Mouse (Mus musculus) ES-Bruce4 (cell line): ENCODE data around the gene Dclk1.

Source experiments
- CTCF ChIP-seq: IDR thresholded peaks from one replicate; pipeline ENCODE4 v1.8.1; 2011; ENCODE audit warnings: low read depth, low read length
- EP300 ChIP-seq: IDR thresholded peaks from 2 replicates; pipeline ENCODE4 v1.6.1; 2011; ENCODE audit warnings: low read depth, low read length; ENCODE audit not compliant: insufficient read depth
- POLR2A ChIP-seq: IDR thresholded peaks from one replicate; pipeline ENCODE4 v1.8.1; 2011; ENCODE audit warnings: low read length; ENCODE audit not compliant: insufficient read depth

GRCm38 (mm10) chr3:55212254-55212653, 29.9 kb upstream of the Dclk1 start:
- TF ChIP-seq POLR2A, result no peak
- no peak for TF ChIP-seq CTCF
- TF ChIP-seq EP300, result no peak
